Mouse (Mus musculus): Measurements from ENCODE around the gene Pnpla5. TPM values are rescaled to one million over a fixed set of nuclear protein-coding genes. Genes with fewer than 3 reads are reported as not detected.

Pnpla5 gene
- polyA plus RNA-seq, 1 experiment from 2014 or later: not detected

- no peak overlapping the region for H3K27ac ChIP-seq
- WGBS: 70% methylated on average over 4 of the region's 4 CpGs
- H3K9ac ChIP-seq (ENCODE audit: low read depth, low read length): no peak overlapping the region
- no peaks in the 10 kb centered on the region for H3K9me3 ChIP-seq (replicated peaks; ENCODE audit: low read length)
- H3K4me1 ChIP-seq (replicated peaks; ENCODE audit: insufficient read depth, low read length): no peaks in the 10 kb centered on the region
- H3K4me2 ChIP-seq (ENCODE audit: low read length): no peak overlapping the region
- no peak for DNase-seq (ENCODE audit: low spot score)
- H3K27me3 ChIP-seq (ENCODE audit: insufficient read depth, low read length): no peaks in the 10 kb centered on the region
- H3K36me3 ChIP-seq (ENCODE audit: insufficient read depth, low read length): no peaks in the 10 kb centered on the region
- TF ChIP-seq CTCF (IDR thresholded peaks at IDR 0.05; ENCODE audit: low read depth): no peak
- ATAC-seq (replicated peaks; ENCODE audit: low FRiP score, low read depth): no peak
- H3K4me3 ChIP-seq (replicated peaks; ENCODE audit: low read depth, low read length): no peak overlapping the region
Measured at GRCm38 (mm10) chr15:84126447-84126846, 3.5 kb upstream of the Pnpla5 start.

DNA sequence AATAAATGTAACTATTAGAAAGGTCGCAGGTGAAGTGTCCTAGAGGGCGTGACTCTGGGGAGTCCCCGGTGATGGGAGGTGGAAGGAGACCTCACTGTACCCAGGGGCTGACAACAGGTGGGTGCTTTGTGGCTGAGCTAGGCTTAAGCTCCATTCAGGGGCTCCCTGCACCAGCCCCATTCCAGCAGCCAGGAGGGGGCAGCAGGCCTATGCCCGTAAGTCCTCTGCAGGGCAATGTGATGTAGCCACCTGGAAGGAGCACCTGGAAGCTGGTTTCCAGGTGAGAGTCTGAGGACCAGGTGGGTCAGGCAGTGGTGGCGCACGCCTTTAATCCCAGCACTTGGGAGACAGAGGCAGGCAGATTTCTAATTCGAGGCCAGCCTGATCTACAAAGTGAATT, 1.1 kb upstream of the Pnpla5 start:
- no peak overlapping the region for H3K27ac ChIP-seq
- ATAC-seq (replicated peaks; ENCODE audit: low FRiP score, low read depth) (no peak), DNase-seq (ENCODE audit: low spot score) (no peak)
- H3K27me3 ChIP-seq (ENCODE audit: insufficient read depth, low read length): no peaks in the 10 kb centered on the region
- peak; percentile 49; the same call in 1 of the 2 replicates for TF ChIP-seq CTCF (IDR thresholded peaks at IDR 0.05; ENCODE audit: low read depth)
- H3K4me2 ChIP-seq (ENCODE audit: low read length): no peak overlapping the region
- 64% methylated on average over 7 of the region's 7 CpGs for WGBS
- H3K4me3 ChIP-seq (replicated peaks; ENCODE audit: low read depth, low read length): no peak overlapping the region
- no peak overlapping the region for H3K9ac ChIP-seq (ENCODE audit: low read depth, low read length)
- H3K36me3 ChIP-seq (ENCODE audit: insufficient read depth, low read length): no peaks in the 10 kb centered on the region
- H3K9me3 ChIP-seq (replicated peaks; ENCODE audit: low read length): no peaks in the 10 kb centered on the region
- H3K4me1 ChIP-seq (replicated peaks; ENCODE audit: insufficient read depth, low read length): no peaks in the 10 kb centered on the region

DNA sequence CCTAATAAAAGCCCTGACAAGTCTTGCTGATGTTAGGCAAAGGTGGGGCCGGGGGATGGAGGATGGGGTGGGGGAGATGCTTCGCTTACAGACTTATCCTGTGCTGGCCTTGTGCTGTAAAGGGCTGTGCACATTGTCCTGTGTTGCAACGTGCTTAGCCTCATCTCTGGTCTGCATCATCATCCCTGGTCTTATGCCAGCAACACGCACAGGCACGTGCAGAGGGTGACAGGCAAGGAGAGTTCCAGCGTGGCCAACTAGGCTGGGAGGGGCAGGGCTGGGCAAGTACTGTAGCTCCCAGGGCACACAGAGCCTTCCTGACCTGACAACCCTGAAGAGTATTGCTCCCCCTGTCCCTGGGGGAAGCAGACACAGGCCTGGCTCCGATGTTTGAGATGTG, 1.9 kb downstream of the Pnpla5 start:
- DNase-seq (ENCODE audit: low spot score) (no peak), ATAC-seq (replicated peaks; ENCODE audit: low FRiP score, low read depth) (no peak)
- H3K27me3 ChIP-seq (ENCODE audit: insufficient read depth, low read length): no peaks in the 10 kb centered on the region
- no peaks in the 10 kb centered on the region for H3K9me3 ChIP-seq (replicated peaks; ENCODE audit: low read length)
- no peak overlapping the region for H3K9ac ChIP-seq (ENCODE audit: low read depth, low read length)
- WGBS: 72% methylated on average over 7 of the region's 7 CpGs
- no peaks in the 10 kb centered on the region for H3K36me3 ChIP-seq (ENCODE audit: insufficient read depth, low read length)
- H3K4me1 ChIP-seq (replicated peaks; ENCODE audit: insufficient read depth, low read length): no peaks in the 10 kb centered on the region
- H3K27ac ChIP-seq: no peak overlapping the region
- TF ChIP-seq CTCF (IDR thresholded peaks at IDR 0.05; ENCODE audit: low read depth): no peak
- H3K4me3 ChIP-seq (replicated peaks; ENCODE audit: low read depth, low read length): no peak overlapping the region
- no peak overlapping the region for H3K4me2 ChIP-seq (ENCODE audit: low read length)

GRCm38 (mm10) chr15:84120612-84121011, 2.4 kb downstream of the Pnpla5 start:
- Histone ChIP-seq H3K36me3 (ENCODE audit: insufficient read depth, low read length) (no peaks in the 10 kb centered on the region), H3K9ac (ENCODE audit: low read depth, low read length) (no peak overlapping the region), H3K9me3 (replicated peaks; ENCODE audit: low read length) (no peaks in the 10 kb centered on the region), H3K4me2 (ENCODE audit: low read length) (no peak overlapping the region), H3K4me3 (replicated peaks; ENCODE audit: low read depth, low read length) (no peak overlapping the region), H3K27me3 (ENCODE audit: insufficient read depth, low read length) (no peaks in the 10 kb centered on the region), H3K27ac (no peak overlapping the region), H3K4me1 (replicated peaks; ENCODE audit: insufficient read depth, low read length) (no peaks in the 10 kb centered on the region)
- ATAC-seq (replicated peaks; ENCODE audit: low FRiP score, low read depth) (no peak), DNase-seq (ENCODE audit: low spot score) (peak; percentile 28)
- peak; percentile 54 for TF ChIP-seq CTCF (IDR thresholded peaks at IDR 0.05; ENCODE audit: low read depth)
- 35% methylated on average over 6 of the region's 6 CpGs for WGBS

GRCm38 (mm10) chr15:84116466-84116865, 6.5 kb downstream of the Pnpla5 start:
- Histone ChIP-seq H3K4me3 (replicated peaks; ENCODE audit: low read depth, low read length) (no peak overlapping the region), H3K9ac (ENCODE audit: low read depth, low read length) (no peak overlapping the region), H3K9me3 (replicated peaks; ENCODE audit: low read length) (no peaks in the 10 kb centered on the region), H3K27ac (no peak overlapping the region), H3K36me3 (ENCODE audit: insufficient read depth, low read length) (no peaks in the 10 kb centered on the region), H3K4me1 (replicated peaks; ENCODE audit: insufficient read depth, low read length) (no peaks in the 10 kb centered on the region), H3K4me2 (ENCODE audit: low read length) (no peak overlapping the region), H3K27me3 (ENCODE audit: insufficient read depth, low read length) (no peaks in the 10 kb centered on the region; the same call in 1 of the 2 replicates)
- DNase-seq (ENCODE audit: low spot score): no peak
- ATAC-seq (replicated peaks; ENCODE audit: low FRiP score, low read depth): no peak
- WGBS: 76% methylated on average over 1 of the region's 1 CpGs
- TF ChIP-seq CTCF (IDR thresholded peaks at IDR 0.05; ENCODE audit: low read depth): no peak

DNA sequence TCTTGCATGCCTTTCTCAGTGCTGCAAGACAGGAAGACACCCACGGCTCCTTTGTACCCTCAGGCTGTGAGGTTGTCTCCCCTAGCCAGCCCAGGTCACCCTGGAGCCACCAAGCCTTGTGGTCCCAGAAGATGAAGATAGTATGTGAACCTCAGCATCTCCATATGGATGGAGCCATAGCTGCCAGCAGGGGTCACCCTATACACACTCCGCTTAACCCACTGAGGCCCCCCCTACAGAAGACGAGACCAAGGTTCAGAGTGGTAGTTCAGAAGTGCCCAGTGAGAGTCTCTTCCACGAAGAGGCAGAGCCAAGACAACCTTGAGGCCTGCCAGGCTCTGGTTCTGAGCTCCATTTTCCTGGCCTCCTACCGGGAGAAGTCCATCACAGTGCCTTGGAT, 7.2 kb downstream of the Pnpla5 start:
- DNase-seq (ENCODE audit: low spot score) (peak; percentile 11), ATAC-seq (replicated peaks; ENCODE audit: low FRiP score, low read depth) (no peak)
- 69% methylated on average over 5 of the region's 5 CpGs for WGBS
- Histone ChIP-seq H3K36me3 (ENCODE audit: insufficient read depth, low read length) (no peaks in the 10 kb centered on the region), H3K9me3 (replicated peaks; ENCODE audit: low read length) (no peaks in the 10 kb centered on the region), H3K4me1 (replicated peaks; ENCODE audit: insufficient read depth, low read length) (no peaks in the 10 kb centered on the region), H3K4me2 (ENCODE audit: low read length) (no peak overlapping the region), H3K9ac (ENCODE audit: low read depth, low read length) (no peak overlapping the region), H3K27me3 (ENCODE audit: insufficient read depth, low read length) (no peaks in the 10 kb centered on the region; the same call in 1 of the 2 replicates), H3K27ac (no peak overlapping the region), H3K4me3 (replicated peaks; ENCODE audit: low read depth, low read length) (no peak overlapping the region)
- TF ChIP-seq CTCF (IDR thresholded peaks at IDR 0.05; ENCODE audit: low read depth): peak; percentile 50; the same call in 1 of the 2 replicates

- H3K9ac ChIP-seq (ENCODE audit: low read depth, low read length): no peak overlapping the region
- H3K36me3 ChIP-seq (ENCODE audit: insufficient read depth, low read length): no peaks in the 10 kb centered on the region
- no peaks in the 10 kb centered on the region for H3K9me3 ChIP-seq (replicated peaks; ENCODE audit: low read length)
- no peak for ATAC-seq (replicated peaks; ENCODE audit: low FRiP score, low read depth)
- H3K4me2 ChIP-seq (ENCODE audit: low read length): no peak overlapping the region
- H3K4me1 ChIP-seq (replicated peaks; ENCODE audit: insufficient read depth, low read length): no peaks in the 10 kb centered on the region
- no peak overlapping the region for H3K27ac ChIP-seq
- no peak overlapping the region for H3K4me3 ChIP-seq (replicated peaks; ENCODE audit: low read depth, low read length)
- WGBS: 60% methylated on average over 6 of the region's 6 CpGs
- no peak for TF ChIP-seq CTCF (IDR thresholded peaks at IDR 0.05; ENCODE audit: low read depth)
- no peaks in the 10 kb centered on the region; the same call in 1 of the 2 replicates for H3K27me3 ChIP-seq (ENCODE audit: insufficient read depth, low read length)
- DNase-seq (ENCODE audit: low spot score): no peak
Measured at GRCm38 (mm10) chr15:84113873-84114272, 9.1 kb downstream of the Pnpla5 start.

Data from kidney, postnatal 0 days (tissue).